Mouse (Mus musculus): ENCODE data around the gene Pth1r. TPM values are rescaled to one million over a fixed set of nuclear protein-coding genes. Genes with fewer than 3 reads are reported as not detected.

Gene Pth1r
- polyA plus RNA-seq, 1 experiment from 2014 or later, result 179 TPM

DNA sequence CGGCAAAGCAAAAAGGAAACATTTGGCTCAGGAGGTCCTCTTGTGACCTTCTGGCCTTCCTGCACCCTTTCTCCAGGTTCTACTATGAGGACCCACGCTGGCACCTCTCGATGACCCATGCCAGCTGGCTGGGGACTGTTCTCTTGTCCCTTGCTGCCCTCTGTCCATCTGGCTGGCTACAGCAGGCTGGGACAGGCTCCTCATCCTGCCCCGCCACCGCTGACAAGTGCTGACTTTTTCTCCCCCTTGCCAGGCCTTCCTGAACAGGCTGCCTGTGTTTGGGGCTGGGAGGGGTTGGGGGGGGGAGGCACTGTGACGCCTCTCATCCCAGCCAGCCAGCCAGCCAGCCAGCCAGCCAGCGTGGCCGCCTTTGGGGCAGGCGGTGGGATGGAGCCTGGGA is 10.6 kb downstream of the Pth1r start:
- no peak for DNase-seq (ENCODE audit: low spot score)
- no peak overlapping the region for H3K4me3 ChIP-seq (replicated peaks; ENCODE audit: low read depth, low read length)
- H3K4me1 ChIP-seq (replicated peaks; ENCODE audit: insufficient read depth, low read length), result peaks cover 43% of the 10 kb centered on the region
- no peak for TF ChIP-seq CTCF (IDR thresholded peaks at IDR 0.05; ENCODE audit: low read depth)
- no peaks in the 10 kb centered on the region for H3K27me3 ChIP-seq (ENCODE audit: insufficient read depth, low read length)
- H3K4me2 ChIP-seq (ENCODE audit: low read length), result 0 out of 2 replicates have a peak overlapping the region, but pooled peaks have one; percentile 3
- H3K9me3 ChIP-seq (replicated peaks; ENCODE audit: low read length), result no peaks in the 10 kb centered on the region
- no peak overlapping the region for H3K9ac ChIP-seq (ENCODE audit: low read depth, low read length)
- peak overlapping the region; percentile 78 for H3K27ac ChIP-seq
- no peaks in the 10 kb centered on the region for H3K36me3 ChIP-seq (ENCODE audit: insufficient read depth, low read length)
- 32% methylated on average over 9 of the region's 9 CpGs for WGBS
- no peak for ATAC-seq (replicated peaks; ENCODE audit: low FRiP score, low read depth)

DNA sequence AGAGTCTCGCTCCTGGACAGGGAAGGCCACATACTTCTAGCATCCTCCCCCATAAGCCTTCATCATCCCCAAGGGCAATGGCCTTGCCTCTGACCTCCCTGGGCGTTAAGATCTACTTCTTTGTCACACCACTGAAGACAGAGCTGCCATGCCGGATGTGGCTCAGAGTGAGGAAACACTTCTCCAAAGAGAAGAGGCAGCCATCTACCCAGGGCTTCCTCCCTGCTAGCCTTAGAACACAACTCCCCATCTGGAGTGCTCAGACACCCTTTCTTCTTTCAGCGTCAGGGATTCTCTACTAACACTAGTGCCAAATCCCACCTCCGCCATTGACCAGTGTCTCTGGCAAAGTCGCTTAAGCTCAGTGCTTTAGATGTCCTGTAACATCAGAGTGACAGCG is 12.8 kb downstream of the Pth1r start:
- Histone ChIP-seq H3K4me1 (replicated peaks; ENCODE audit: insufficient read depth, low read length) (peaks cover 39% of the 10 kb centered on the region), H3K4me2 (ENCODE audit: low read length) (no peak overlapping the region), H3K27me3 (ENCODE audit: insufficient read depth, low read length) (no peaks in the 10 kb centered on the region), H3K4me3 (replicated peaks; ENCODE audit: low read depth, low read length) (no peak overlapping the region), H3K36me3 (ENCODE audit: insufficient read depth, low read length) (0 out of 2 replicates have a peak, but pooled peaks cover 7% of the 10 kb centered on the region), H3K9me3 (replicated peaks; ENCODE audit: low read length) (no peaks in the 10 kb centered on the region), H3K27ac (0 out of 2 replicates have a peak overlapping the region, but pooled peaks have one; percentile 1), H3K9ac (ENCODE audit: low read depth, low read length) (no peak overlapping the region)
- 73% methylated on average over 7 of the region's 7 CpGs for WGBS
- ATAC-seq (replicated peaks; ENCODE audit: low FRiP score, low read depth) (no peak), DNase-seq (ENCODE audit: low spot score) (no peak)
- no peak for TF ChIP-seq CTCF (IDR thresholded peaks at IDR 0.05; ENCODE audit: low read depth)

DNA sequence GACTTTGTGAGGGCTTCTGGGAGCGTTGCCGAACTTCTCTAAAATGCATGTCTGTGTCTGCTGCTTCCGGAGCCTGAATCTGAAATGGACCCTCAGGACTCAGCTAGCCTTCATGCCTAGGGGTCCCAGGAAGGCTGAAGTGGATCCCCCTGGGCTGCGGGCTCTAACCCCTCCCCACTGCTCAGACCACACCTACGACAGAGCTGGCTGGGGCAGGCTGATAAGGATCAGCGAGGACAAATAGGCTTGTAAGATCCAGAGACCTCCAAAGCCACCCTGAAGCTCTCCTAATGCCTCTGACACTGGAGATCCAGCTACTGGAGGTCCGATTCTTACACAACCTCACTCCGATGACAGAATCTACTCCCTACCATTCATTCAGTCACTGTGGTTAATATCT is 13.8 kb downstream of the Pth1r start:
- peak overlapping the region; percentile 54 for H3K4me2 ChIP-seq (ENCODE audit: low read length)
- no peaks in the 10 kb centered on the region for H3K27me3 ChIP-seq (ENCODE audit: insufficient read depth, low read length)
- H3K27ac ChIP-seq, result peak overlapping the region; percentile 88
- WGBS, result 6% methylated on average over 8 of the region's 8 CpGs
- 0 out of 2 replicates have a peak, but pooled peaks cover 8% of the 10 kb centered on the region for H3K36me3 ChIP-seq (ENCODE audit: insufficient read depth, low read length)
- peaks cover 39% of the 10 kb centered on the region for H3K4me1 ChIP-seq (replicated peaks; ENCODE audit: insufficient read depth, low read length)
- DNase-seq (ENCODE audit: low spot score) (no peak), ATAC-seq (replicated peaks; ENCODE audit: low FRiP score, low read depth) (no peak; the same call in 1 of the 2 replicates)
- no peak for TF ChIP-seq CTCF (IDR thresholded peaks at IDR 0.05; ENCODE audit: low read depth)
- no peaks in the 10 kb centered on the region for H3K9me3 ChIP-seq (replicated peaks; ENCODE audit: low read length)
- H3K9ac ChIP-seq (ENCODE audit: low read depth, low read length), result peak overlapping the region; percentile 35; the same call in 1 of the 2 replicates
- H3K4me3 ChIP-seq (replicated peaks; ENCODE audit: low read depth, low read length), result peak overlapping the region; percentile 24

DNA sequence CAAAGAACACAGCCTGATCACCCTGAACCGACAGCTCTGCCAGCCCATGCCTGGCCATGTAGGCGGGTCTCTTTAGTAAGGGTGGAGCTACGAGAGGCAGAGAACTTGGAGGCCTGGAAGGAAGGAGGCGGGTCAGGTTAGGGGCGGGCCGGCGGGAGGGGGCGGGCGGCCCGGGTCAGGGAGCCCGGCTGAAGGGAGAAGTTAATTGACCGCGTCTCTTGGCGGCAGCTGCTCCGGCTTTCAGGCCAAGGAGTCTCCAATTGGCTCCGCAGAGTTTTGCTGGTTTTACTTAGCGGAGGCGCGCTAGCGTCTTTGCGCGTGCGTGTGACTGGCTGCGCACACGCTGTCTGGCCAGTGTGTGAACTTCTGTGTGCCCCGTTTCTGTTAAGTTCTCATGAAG is 14.3 kb downstream of the Pth1r start:
- peak; percentile 97 for DNase-seq (ENCODE audit: low spot score)
- peak overlapping the region; percentile 35; the same call in 1 of the 2 replicates for H3K9ac ChIP-seq (ENCODE audit: low read depth, low read length)
- peak; percentile 2; the same call in 1 of the 2 replicates for TF ChIP-seq CTCF (IDR thresholded peaks at IDR 0.05; ENCODE audit: low read depth)
- peak overlapping the region; percentile 88 for H3K27ac ChIP-seq
- no peaks in the 10 kb centered on the region for H3K9me3 ChIP-seq (replicated peaks; ENCODE audit: low read length)
- peak; percentile 90 for ATAC-seq (replicated peaks; ENCODE audit: low FRiP score, low read depth)
- H3K4me3 ChIP-seq (replicated peaks; ENCODE audit: low read depth, low read length), result peak overlapping the region; percentile 24
- H3K36me3 ChIP-seq (ENCODE audit: insufficient read depth, low read length), result 0 out of 2 replicates have a peak, but pooled peaks cover 8% of the 10 kb centered on the region
- peak overlapping the region; percentile 54 for H3K4me2 ChIP-seq (ENCODE audit: low read length)
- no peaks in the 10 kb centered on the region for H3K27me3 ChIP-seq (ENCODE audit: insufficient read depth, low read length)
- peaks cover 39% of the 10 kb centered on the region for H3K4me1 ChIP-seq (replicated peaks; ENCODE audit: insufficient read depth, low read length)
- WGBS, result 0% methylated on average over 26 of the region's 26 CpGs

DNA sequence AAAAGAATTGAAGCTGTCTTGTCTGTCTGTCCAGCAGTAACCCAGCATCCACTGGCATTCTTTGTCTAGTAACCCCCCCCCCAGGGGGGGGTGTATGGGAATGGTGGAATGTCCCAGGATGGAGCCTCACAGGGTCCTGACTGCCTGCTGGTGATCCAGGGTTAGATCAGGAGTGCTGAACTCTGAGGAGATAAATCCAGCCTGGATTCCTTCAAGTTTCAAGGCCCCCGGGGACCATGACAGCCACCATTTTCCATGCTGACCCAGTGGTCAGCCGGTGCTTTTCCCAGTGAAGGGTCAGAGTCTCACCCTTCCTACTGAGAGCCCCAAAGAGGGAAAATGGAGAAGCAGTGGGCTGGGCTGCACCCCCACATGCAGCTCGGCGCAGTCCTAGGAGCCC is 15.1 kb downstream of the Pth1r start:
- DNase-seq (ENCODE audit: low spot score) (no peak), ATAC-seq (replicated peaks; ENCODE audit: low FRiP score, low read depth) (no peak; the same call in 1 of the 2 replicates)
- Histone ChIP-seq H3K4me3 (replicated peaks; ENCODE audit: low read depth, low read length) (no peak overlapping the region), H3K9me3 (replicated peaks; ENCODE audit: low read length) (no peaks in the 10 kb centered on the region), H3K4me1 (replicated peaks; ENCODE audit: insufficient read depth, low read length) (peaks cover 37% of the 10 kb centered on the region), H3K27me3 (ENCODE audit: insufficient read depth, low read length) (no peaks in the 10 kb centered on the region), H3K9ac (ENCODE audit: low read depth, low read length) (no peak overlapping the region), H3K27ac (0 out of 2 replicates have a peak overlapping the region, but pooled peaks have one; percentile 88), H3K4me2 (ENCODE audit: low read length) (peak overlapping the region; percentile 54), H3K36me3 (ENCODE audit: insufficient read depth, low read length) (0 out of 2 replicates have a peak, but pooled peaks cover 8% of the 10 kb centered on the region)
- WGBS, result 35% methylated on average over 4 of the region's 4 CpGs
- TF ChIP-seq CTCF (IDR thresholded peaks at IDR 0.05; ENCODE audit: low read depth), result no peak

DNA sequence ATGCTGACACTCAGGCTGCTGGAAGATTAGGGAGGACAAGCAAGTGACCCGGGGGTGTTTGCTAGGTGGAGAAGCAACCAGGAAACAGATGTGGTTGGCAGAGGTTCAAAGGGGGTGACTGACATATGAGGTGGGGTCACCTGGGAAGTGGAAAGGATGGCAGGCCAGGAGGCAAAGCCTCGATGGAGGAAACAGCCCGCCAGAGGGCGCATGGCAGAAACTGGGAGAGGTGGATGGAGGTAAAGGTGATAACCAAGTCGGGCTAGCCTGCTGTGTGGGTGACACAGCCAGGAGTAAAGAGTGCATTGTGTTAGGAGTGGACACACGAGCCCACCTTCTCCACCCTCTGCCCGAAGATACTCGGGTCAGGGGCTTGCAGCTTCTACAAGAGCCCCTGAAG is 17.1 kb downstream of the Pth1r start:
- Histone ChIP-seq H3K9ac (ENCODE audit: low read depth, low read length) (no peak overlapping the region), H3K4me2 (ENCODE audit: low read length) (no peak overlapping the region), H3K27ac (no peak overlapping the region), H3K27me3 (ENCODE audit: insufficient read depth, low read length) (no peaks in the 10 kb centered on the region), H3K9me3 (replicated peaks; ENCODE audit: low read length) (no peaks in the 10 kb centered on the region), H3K4me3 (replicated peaks; ENCODE audit: low read depth, low read length) (no peak overlapping the region), H3K4me1 (replicated peaks; ENCODE audit: insufficient read depth, low read length) (peaks cover 27% of the 10 kb centered on the region), H3K36me3 (ENCODE audit: insufficient read depth, low read length) (0 out of 2 replicates have a peak, but pooled peaks cover 12% of the 10 kb centered on the region)
- whole genome bisulfite sequencing, result 16% methylated on average over 8 of the region's 8 CpGs
- DNase-seq (ENCODE audit: low spot score) (peak; percentile 51), ATAC-seq (replicated peaks; ENCODE audit: low FRiP score, low read depth) (no peak)
- TF ChIP-seq CTCF (IDR thresholded peaks at IDR 0.05; ENCODE audit: low read depth), result peak; percentile 70

Measured in kidney, postnatal 0 days (tissue).